Mouse (Mus musculus) CH12.LX (cell line): Measurements from ENCODE around the gene Stard10. TPM values are rescaled to one million over a fixed set of nuclear protein-coding genes. Genes with fewer than 3 reads are reported as not detected.
A peak's percentile ranks its signal among the peaks of the same experiment; 100 is the strongest.

Experiments
- DNase-seq: peaks from one replicate; pipeline ENCODE4 v3.0.0-alpha.2; 2013; ENCODE audit errors: extremely low read depth
- H3K27ac ChIP-seq: 2 replicates; pipeline ENCODE4 v1.5.1; 2012; ENCODE audit warnings: low read depth, mild to moderate bottlenecking, control low read depth, moderate library complexity; ENCODE audit not compliant: insufficient read depth
- H3K27me3 ChIP-seq: replicated peaks from 2 replicates; pipeline ENCODE3; 2012; ENCODE audit warnings: inconsistent platforms
- H3K36me3 ChIP-seq, 2 experiments: replicated peaks in 1 of 2; 2 replicates each; pipeline versions ENCODE3 to v1.6.1; 2012; ENCODE audit warnings: inconsistent platforms in 1 of 2, low read length in 1 of 2, mild to moderate bottlenecking in 1 of 2, mixed read lengths in 1 of 2, moderate library complexity in 1 of 2; ENCODE audit not compliant: control insufficient read depth in 1 of 2, insufficient read depth in 1 of 2
- H3K4me1 ChIP-seq, 2 experiments: 2 replicates each; pipeline ENCODE4 v1.6.1; 2012; ENCODE audit warnings: inconsistent platforms in 1 of 2, moderate library complexity in 1 of 2; ENCODE audit not compliant: insufficient read depth in 2 of 2, control insufficient read depth in 1 of 2
- H3K4me2 ChIP-seq: 2 replicates; pipeline ENCODE4 v1.6.1; 2012; ENCODE audit warnings: low read depth, mild to moderate bottlenecking, control low read depth; ENCODE audit not compliant: poor library complexity, insufficient read depth, severe bottlenecking
- H3K4me3 ChIP-seq, 3 experiments: fragments of 150-350 bp in 1 of 3; sonication (generic) in 1 of 3; replicated peaks in 1 of 3; 2 replicates each; pipeline versions ENCODE3 to v1.5.1; 2011 to 2012; ENCODE audit warnings: low read depth in 2 of 3, low read length in 2 of 3, mild to moderate bottlenecking in 2 of 3, moderate library complexity in 2 of 3, control low read depth in 1 of 3, improper control_type of control experiment in 1 of 3, inconsistent platforms in 1 of 3, mixed read lengths in 1 of 3; ENCODE audit not compliant: poor library complexity in 1 of 3
- H3K79me2 ChIP-seq: replicated peaks from 2 replicates; pipeline ENCODE4 v1.6.1; 2012; ENCODE audit warnings: mild to moderate bottlenecking, moderate library complexity; ENCODE audit not compliant: control insufficient read depth, poor library complexity, insufficient read depth, severe bottlenecking; ENCODE audit errors: extremely low read depth
- H3K9ac ChIP-seq: 2 replicates; pipeline ENCODE4 v1.6.1; 2012; ENCODE audit warnings: low read depth, mild to moderate bottlenecking, control low read depth, moderate library complexity; ENCODE audit not compliant: insufficient read depth
- H3K9me3 ChIP-seq: replicated peaks from 2 replicates; pipeline ENCODE3; 2012; ENCODE audit warnings: low read length, inconsistent platforms, mixed read lengths
- BHLHE40 ChIP-seq: IDR thresholded peaks from 2 replicates; pipeline ENCODE4 v1.6.1; 2011; ENCODE audit warnings: mild to moderate bottlenecking, low read depth, low read length, improper control_type of control experiment
- CTCF ChIP-seq, 2 experiments: IDR thresholded peaks in 1 of 2; conservative IDR thresholded peaks in 1 of 2; 2 replicates each; pipeline ENCODE4 v1.5.1; 2011 to 2012; ENCODE audit warnings: low read depth in 2 of 2, low read length in 2 of 2, improper control_type of control experiment in 1 of 2, inconsistent platforms in 1 of 2, mild to moderate bottlenecking in 1 of 2, moderate library complexity in 1 of 2
- ELF1 ChIP-seq: IDR thresholded peaks from 2 replicates; pipeline ENCODE4 v1.6.1; 2014; ENCODE audit warnings: low read depth, mild to moderate bottlenecking, inconsistent platforms, low read length, improper control_type of control experiment
- EP300 ChIP-seq: IDR thresholded peaks from 2 replicates; pipeline ENCODE4 v1.6.1; 2011; ENCODE audit warnings: low read length, improper control_type of control experiment
- ETS1 ChIP-seq: conservative IDR thresholded peaks from 2 replicates; pipeline ENCODE4 v1.6.1; 2012; ENCODE audit warnings: low read depth, mild to moderate bottlenecking, inconsistent platforms, low read length, improper control_type of control experiment, moderate library complexity
- HCFC1 ChIP-seq: IDR thresholded peaks from 2 replicates; pipeline ENCODE4 v1.6.1; 2012; ENCODE audit warnings: low read depth, mild to moderate bottlenecking, inconsistent platforms, low read length, improper control_type of control experiment
- IRF4 ChIP-seq: IDR thresholded peaks from 2 replicates; pipeline ENCODE4 v1.6.1; 2014; ENCODE audit warnings: low read depth, mild to moderate bottlenecking, inconsistent platforms, low read length, improper control_type of control experiment
- JUND ChIP-seq: conservative IDR thresholded peaks from 2 replicates; pipeline ENCODE4 v1.6.1; 2011; ENCODE audit warnings: low read depth, low read length, improper control_type of control experiment
- MAFK ChIP-seq: IDR thresholded peaks from 2 replicates; pipeline ENCODE4 v1.6.1; 2011; ENCODE audit warnings: low read length, improper control_type of control experiment; ENCODE audit not compliant: insufficient replicate concordance
- MAX ChIP-seq: IDR thresholded peaks from 2 replicates; pipeline ENCODE4 v1.6.1; 2011; ENCODE audit warnings: low read length, improper control_type of control experiment
- MAZ ChIP-seq: IDR thresholded peaks from 2 replicates; pipeline ENCODE4 v1.6.1; 2012; ENCODE audit warnings: low read depth, mild to moderate bottlenecking, inconsistent platforms, low read length, improper control_type of control experiment, moderate library complexity
- MEF2A ChIP-seq: IDR thresholded peaks from 2 replicates; pipeline ENCODE4 v1.6.1; 2014; ENCODE audit warnings: low read depth, mild to moderate bottlenecking, inconsistent platforms, low read length, improper control_type of control experiment, borderline replicate concordance
- NELFE ChIP-seq: IDR thresholded peaks from 2 replicates; pipeline ENCODE4 v1.6.1; 2011; ENCODE audit warnings: low read depth, low read length, improper control_type of control experiment
- PAX5 ChIP-seq: IDR thresholded peaks from 2 replicates; pipeline ENCODE4 v1.6.1; 2012; ENCODE audit warnings: low read length, inconsistent platforms, mixed read lengths
- RAD21 ChIP-seq: IDR thresholded peaks from 2 replicates; pipeline ENCODE4 v1.6.1; 2011; ENCODE audit warnings: low read depth, mild to moderate bottlenecking, low read length, improper control_type of control experiment, moderate library complexity
- RCOR1 ChIP-seq: conservative IDR thresholded peaks from 2 replicates; pipeline ENCODE4 v1.6.1; 2012; ENCODE audit warnings: low read depth, mild to moderate bottlenecking, inconsistent platforms, low read length, improper control_type of control experiment
- SIN3A ChIP-seq: IDR thresholded peaks from 2 replicates; pipeline ENCODE4 v1.6.1; 2012; ENCODE audit warnings: low read length, improper control_type of control experiment, inconsistent platforms
- SMC3 ChIP-seq: IDR thresholded peaks from 2 replicates; pipeline ENCODE4 v1.6.1; 2011; ENCODE audit warnings: low read depth, low read length, improper control_type of control experiment
- TBP ChIP-seq: conservative IDR thresholded peaks from 2 replicates; pipeline ENCODE4 v1.6.1; 2011; ENCODE audit warnings: low read depth, low read length, improper control_type of control experiment
- TCF12 ChIP-seq: IDR thresholded peaks from 2 replicates; pipeline ENCODE4 v1.6.1; 2014; ENCODE audit warnings: low read depth, mild to moderate bottlenecking, inconsistent platforms, low read length, improper control_type of control experiment
- ZC3H11A ChIP-seq: IDR thresholded peaks from 2 replicates; pipeline ENCODE4 v1.6.1; 2012; ENCODE audit warnings: low read depth, mild to moderate bottlenecking, inconsistent platforms, low read length, improper control_type of control experiment
- ZKSCAN1 ChIP-seq: IDR thresholded peaks from 2 replicates; pipeline ENCODE4 v1.6.1; 2012; ENCODE audit warnings: low read depth, inconsistent platforms, low read length, improper control_type of control experiment, borderline replicate concordance
- ZNF384 ChIP-seq: IDR thresholded peaks from 2 replicates; pipeline ENCODE4 v1.6.1; 2012; ENCODE audit warnings: low read depth, low read length, improper control_type of control experiment, inconsistent platforms
- dilution Hi-C: fragments of 300-500 bp; cut with MboI; formaldehyde crosslinking; loops from 2 replicates; pipeline ENCODE4 v1.14.3; 2020; ENCODE audit warnings: low sequenced_read_pairs; ENCODE audit not compliant: extremely low pct_unique_long_range_greater_than_20kb, extremely low pct_ligation_motif_present
- in situ Hi-C: fragments of 300-500 bp; cut with MboI; formaldehyde crosslinking; loops from 3 replicates; pipeline ENCODE4 v1.14.3; 2019; ENCODE audit warnings: low sequenced_read_pairs, low pct_ligation_motif_present, low pct_unique_long_range_greater_than_20kb, mixed read lengths
- polyA plus RNA-seq: library from polyadenylated mRNA; unstranded; fragments of >175 nt; gene quantifications from 2 replicates; pipeline ENCODE4 v1.2.1, GENCODE M21; 2012; ENCODE audit warnings: low read depth; ENCODE audit not compliant: insufficient read length
- total RNA-seq, 2 experiments: library from RNA; depleted of rRNA; stranded (reverse); fragments of 300-350 nt in 1 of 2; fragments of >200 nt in 1 of 2; gene quantifications; 2 replicates each; pipeline ENCODE4 v1.2.3; 2012 to 2014

Stard10 gene
- total and polyA plus RNA-seq, 3 experiments, result 2.4 to 12.7 (median 6.7) TPM

- Histone ChIP-seq H3K79me2 (no peaks in the 10 kb centered on the region), H3K36me3 (peaks cover 12 to 58% of the 10 kb centered on the region in 2 experiments), H3K4me3 (no peak overlapping the region), H3K4me1 (peaks cover 8 to 55% of the 10 kb centered on the region in 2 experiments), H3K9ac (no peak overlapping the region), H3K4me2 (no peak overlapping the region), H3K9me3 (peaks cover 9% of the 10 kb centered on the region), H3K27ac (no peak overlapping the region), H3K27me3 (no peaks in the 10 kb centered on the region)
- TF ChIP-seq EP300, result no peak
- no peak for TF ChIP-seq TCF12
- no peak for TF ChIP-seq NELFE
- no peak for TF ChIP-seq MAZ
- DNase-seq, result no peak
- in situ Hi-C loops (loop anchor here (5.0 to 10.0 kb wide), 3 partner anchors 62 to 395 kb away; partner anchors contain the start of gene P2ry6), dilution Hi-C loops (no loop called here)
Measured at GRCm38 (mm10) chr7:101369666-101370065, 52.8 kb downstream of the Stard10 start.

GRCm38 (mm10) chr7:101373082-101373481 is 56.2 kb downstream of the Stard10 start:
- H3K9me3 ChIP-seq, result peaks cover 9% of the 10 kb centered on the region
- H3K4me3 ChIP-seq, result no peak overlapping the region
- dilution Hi-C loops, result no loop called here
- peaks cover 7 to 37% of the 10 kb centered on the region in 2 experiments for H3K4me1 ChIP-seq
- no peak overlapping the region for H3K9ac ChIP-seq
- no peaks in the 10 kb centered on the region for H3K79me2 ChIP-seq
- in situ Hi-C loops, result loop anchor here (5.0 to 10.0 kb wide), 3 partner anchors 66 to 398 kb away; partner anchors contain the start of gene P2ry6
- DNase-seq, result no peak
- TF ChIP-seq ELF1 (no peak), TBP (no peak), RCOR1 (no peak)
- no peaks in the 10 kb centered on the region for H3K27me3 ChIP-seq
- H3K36me3 ChIP-seq, result peaks cover 16 to 83% of the 10 kb centered on the region in 2 experiments
- H3K4me2 ChIP-seq, result no peak overlapping the region
- no peak overlapping the region for H3K27ac ChIP-seq

- Histone ChIP-seq H3K9me3 (peaks cover 9% of the 10 kb centered on the region), H3K4me2 (no peak overlapping the region), H3K79me2 (peaks cover 6% of the 10 kb centered on the region; the same call in 1 of the 2 replicates), H3K4me3 (no peak overlapping the region), H3K4me1 (peaks cover 12 to 35% of the 10 kb centered on the region in 2 experiments), H3K9ac (no peak overlapping the region), H3K27me3 (no peaks in the 10 kb centered on the region), H3K27ac (no peak overlapping the region), H3K36me3 (peaks cover 16 to 76% of the 10 kb centered on the region in 2 experiments)
- dilution Hi-C loops (no loop called here), in situ Hi-C loops (loop anchor here (5.0 to 10.0 kb wide), 3 partner anchors 67 to 399 kb away; partner anchors contain the start of gene P2ry6)
- DNase-seq, result peak; percentile 53
- TF ChIP-seq PAX5, result no peak
- TF ChIP-seq ZKSCAN1, result no peak
- TF ChIP-seq RCOR1, result no peak
- TF ChIP-seq CTCF (conservative IDR thresholded peaks at IDR 0.05 in 1 of 2, IDR thresholded peaks at IDR 0.05 in 1 of 2; ENCODE audit: low read depth in 2 of 2, low read length in 2 of 2), result peak in 1 of 2 experiments; percentile 89; a peak in 3 of 4 replicates
- TF ChIP-seq MAFK, result no peak
- TF ChIP-seq NELFE, result no peak
- TF ChIP-seq ZNF384, result peak; percentile 23; the same call in 1 of the 2 replicates
- no peak for TF ChIP-seq MAX
- no peak for TF ChIP-seq ETS1
- TF ChIP-seq SIN3A, result no peak
- TF ChIP-seq IRF4, result peak; percentile 39; the same call in 1 of the 2 replicates
- TF ChIP-seq SMC3, result peak; percentile 76
- peak; percentile 39; the same call in 1 of the 2 replicates for TF ChIP-seq HCFC1
- peak; percentile 94 for TF ChIP-seq JUND
- TF ChIP-seq EP300, result no peak
- TF ChIP-seq MEF2A, result peak; percentile 23; the same call in 1 of the 2 replicates
- TF ChIP-seq ZC3H11A, result peak; percentile 11; the same call in 1 of the 2 replicates
- TF ChIP-seq RAD21, result peak; percentile 83
- no peak for TF ChIP-seq BHLHE40
Measured at GRCm38 (mm10) chr7:101374155-101374554, 57.3 kb downstream of the Stard10 start.
